Mouse (Mus musculus) brain, embryonic 14.5 days (tissue): ENCODE data around the gene Col5a3. TPM values are rescaled to one million over a fixed set of nuclear protein-coding genes. Genes with fewer than 3 reads are reported as not detected.

ENCODE experiments used
- DNase-seq: peaks from one replicate; pipeline ENCODE4 v3.0.0-alpha.2; 2011; ENCODE audit warnings: low read depth
- CTCF ChIP-seq: fragments of 200-500 bp; IDR thresholded peaks from 2 replicates; pipeline ENCODE4 v1.5.1; 2012; ENCODE audit warnings: inconsistent platforms, mild to moderate bottlenecking, moderate library complexity, borderline replicate concordance; ENCODE audit not compliant: insufficient read depth, insufficient read length; ENCODE audit errors: extremely low read depth
- POLR2A ChIP-seq: fragments of 200-500 bp; IDR thresholded peaks from 2 replicates; pipeline ENCODE4 v1.6.1; 2012; ENCODE audit warnings: mild to moderate bottlenecking, inconsistent platforms, borderline replicate concordance; ENCODE audit not compliant: poor library complexity, insufficient read depth, insufficient read length, severe bottlenecking; ENCODE audit errors: extremely low read depth
- polyA plus RNA-seq: library from polyadenylated mRNA; depleted of rRNA; stranded (reverse); fragments of >200 nt; gene quantifications from 2 replicates; pipeline ENCODE4 v1.2.3, GENCODE M21; 2012

Gene Col5a3
- polyA plus RNA-seq, 1 experiment, result 1.2 TPM

DNA sequence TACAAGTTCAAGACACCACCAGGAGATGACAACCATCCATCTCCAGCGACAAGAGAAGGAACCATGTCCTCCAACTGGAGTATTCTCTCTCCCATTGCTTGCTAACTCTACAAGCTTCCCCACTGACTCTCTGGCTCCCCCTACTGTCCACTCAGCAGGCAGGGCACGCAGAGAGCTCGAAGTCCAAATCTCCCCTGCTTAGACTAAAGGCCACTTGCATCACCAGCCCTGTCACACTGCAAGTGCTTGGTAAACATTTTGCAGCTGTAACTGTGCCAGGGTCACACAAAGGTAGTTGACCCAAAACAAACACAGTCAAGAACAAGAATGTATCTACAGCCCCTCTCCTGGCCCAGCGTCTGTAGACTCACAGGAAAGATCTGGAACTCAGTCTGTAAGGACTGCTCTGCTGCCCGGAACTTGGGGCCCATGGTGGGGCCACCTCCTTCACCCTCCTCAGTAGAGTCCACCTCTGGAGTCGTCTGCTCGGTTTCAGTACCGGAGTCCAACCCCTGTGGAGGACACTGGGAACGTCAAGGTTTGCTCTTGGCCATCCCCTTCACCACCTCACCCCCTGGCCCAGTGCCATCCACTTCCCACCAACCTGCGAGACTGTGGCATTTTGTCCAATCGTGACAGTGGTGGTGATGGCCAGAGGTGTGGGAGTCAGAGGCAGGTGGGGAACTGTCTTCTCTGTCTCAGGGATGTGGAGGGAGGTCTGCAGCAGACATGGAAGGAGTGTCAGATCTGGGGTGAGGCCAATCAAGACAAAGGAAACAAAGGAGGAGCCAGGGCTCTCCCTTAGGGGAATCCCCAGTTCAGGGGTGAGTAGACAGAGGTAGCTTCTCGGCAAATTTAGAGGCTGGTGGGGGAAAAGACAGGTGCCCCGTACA lies 10.4 kb downstream of the Col5a3 start:
- peak; percentile 43 for DNase-seq
- peak; percentile 59; the same call in 1 of the 2 replicates for TF ChIP-seq CTCF
- no peak for TF ChIP-seq POLR2A

DNA sequence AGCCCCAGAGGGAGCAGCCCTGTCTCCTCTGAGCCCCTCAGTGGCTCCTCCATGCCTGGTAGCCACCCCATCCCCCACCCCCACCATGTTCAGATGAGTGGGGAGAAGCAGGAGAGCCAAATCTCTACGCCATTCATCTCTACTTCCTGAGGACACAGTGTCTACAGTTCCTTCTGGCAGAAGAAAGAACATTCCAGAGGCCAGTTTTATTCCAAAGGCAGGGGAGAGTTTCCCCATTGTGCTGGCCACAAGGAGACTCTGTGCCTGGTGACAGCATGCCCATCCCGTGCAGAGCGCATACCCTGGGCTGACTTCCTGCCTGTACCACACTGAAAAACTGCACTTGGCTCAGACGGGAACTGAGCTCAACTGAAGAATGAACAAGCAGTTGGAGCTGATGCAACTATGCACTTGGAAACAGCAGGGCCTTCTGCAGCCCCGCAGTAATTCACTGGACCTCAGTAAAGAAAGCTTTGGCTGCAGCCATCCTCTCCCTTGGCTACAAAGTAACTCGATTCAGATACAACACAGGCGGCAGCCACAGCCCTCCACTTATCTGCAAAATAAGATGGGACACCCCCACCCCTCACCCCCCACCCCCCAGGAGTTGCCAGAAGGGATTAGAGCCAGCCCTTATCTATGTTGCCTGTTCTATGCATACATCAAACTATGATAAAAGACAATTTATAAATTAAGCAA lies 20.6 kb downstream of the Col5a3 start:
- peak; percentile 80 for DNase-seq
- no peak for TF ChIP-seq CTCF

DNA sequence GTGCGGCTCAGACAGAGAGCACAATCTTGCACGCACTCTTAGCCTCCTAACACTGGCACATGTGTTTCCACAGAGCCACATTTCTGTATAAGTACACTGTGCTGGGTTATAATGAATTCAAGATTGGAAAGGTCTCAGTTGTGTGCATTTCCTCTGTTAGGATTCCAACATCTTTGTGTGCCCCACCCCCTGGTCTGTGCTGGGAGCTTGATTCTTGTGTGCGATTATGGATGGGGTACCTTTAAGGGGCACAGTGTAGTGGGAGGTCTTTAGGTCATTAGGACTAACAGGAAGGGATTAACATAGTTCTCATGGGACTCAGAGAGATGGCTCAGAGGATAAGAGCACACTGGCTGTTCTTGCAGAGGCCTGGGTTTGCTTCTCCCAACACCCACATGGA lies 24.5 kb downstream of the Col5a3 start:
- peak; percentile 3 for DNase-seq
- no peak for TF ChIP-seq POLR2A
- no peak for TF ChIP-seq CTCF

DNA sequence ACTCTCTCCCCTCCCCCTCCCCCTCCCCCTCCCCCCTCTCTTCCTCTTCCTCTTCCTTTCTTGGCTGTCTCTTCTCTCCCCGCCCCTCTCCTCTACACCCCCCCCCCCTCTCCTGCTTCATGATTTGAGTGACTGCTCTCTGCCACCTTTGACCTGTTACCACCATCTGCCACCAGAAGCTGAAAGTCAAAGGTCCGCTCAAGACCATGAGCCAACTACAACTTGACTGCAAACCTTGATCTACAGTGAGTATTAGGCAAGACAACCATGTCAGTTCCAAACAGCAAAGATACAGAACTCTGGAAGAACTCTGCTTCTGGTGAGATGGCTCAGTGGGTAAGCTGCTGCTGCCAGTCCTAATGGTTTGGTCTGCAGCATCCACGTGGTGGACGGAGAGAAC lies 25.2 kb downstream of the Col5a3 start:
- no peak for DNase-seq

DNA sequence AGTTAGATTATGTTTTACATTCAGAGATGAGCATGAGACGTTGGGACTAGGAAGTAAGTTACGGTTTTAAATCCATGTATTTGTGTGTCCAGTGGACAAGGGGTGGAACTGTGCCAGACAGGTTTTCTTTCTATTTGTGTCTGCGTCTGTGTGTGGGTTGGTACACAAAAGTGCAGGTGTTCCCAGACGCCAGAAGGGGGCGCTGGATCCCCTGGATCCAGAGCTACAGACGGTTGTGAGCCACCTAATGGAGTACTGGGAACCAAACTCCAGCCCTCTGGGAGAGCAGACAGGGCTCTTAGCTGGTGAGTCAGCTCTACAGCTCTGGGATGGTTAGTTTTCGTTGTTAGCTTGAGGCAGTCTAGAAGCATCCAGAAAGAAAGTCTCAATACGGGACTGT lies 26.9 kb downstream of the Col5a3 start:
- no peak for TF ChIP-seq POLR2A
- TF ChIP-seq CTCF, result no peak
- no peak for DNase-seq

More for the DNA sequence above, 25.2 kb downstream of the Col5a3 start:
- TF ChIP-seq POLR2A, result no peak
- no peak for TF ChIP-seq CTCF

DNA sequence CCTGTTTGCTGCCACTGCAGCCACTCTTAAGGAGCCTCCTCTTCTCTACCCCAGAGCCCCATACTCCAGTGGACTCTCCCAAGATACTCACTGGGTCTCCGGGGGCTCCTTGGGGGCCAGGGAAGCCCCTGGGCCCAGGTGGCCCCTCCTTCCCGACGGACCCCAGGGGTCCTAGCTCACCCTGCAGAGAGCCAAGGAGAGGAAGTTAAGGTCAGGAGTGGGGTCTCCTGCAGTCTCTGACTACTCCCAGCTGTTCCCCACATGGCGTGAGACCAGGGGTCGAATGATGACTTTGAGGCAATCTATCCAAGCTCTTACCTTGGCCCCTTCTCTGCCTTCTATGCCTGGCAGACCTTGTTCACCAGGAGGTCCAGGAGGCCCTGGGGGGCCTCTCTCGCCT lies 29.8 kb downstream of the Col5a3 start:
- TF ChIP-seq CTCF (no peak), POLR2A (no peak)
- DNase-seq, result no peak

DNA sequence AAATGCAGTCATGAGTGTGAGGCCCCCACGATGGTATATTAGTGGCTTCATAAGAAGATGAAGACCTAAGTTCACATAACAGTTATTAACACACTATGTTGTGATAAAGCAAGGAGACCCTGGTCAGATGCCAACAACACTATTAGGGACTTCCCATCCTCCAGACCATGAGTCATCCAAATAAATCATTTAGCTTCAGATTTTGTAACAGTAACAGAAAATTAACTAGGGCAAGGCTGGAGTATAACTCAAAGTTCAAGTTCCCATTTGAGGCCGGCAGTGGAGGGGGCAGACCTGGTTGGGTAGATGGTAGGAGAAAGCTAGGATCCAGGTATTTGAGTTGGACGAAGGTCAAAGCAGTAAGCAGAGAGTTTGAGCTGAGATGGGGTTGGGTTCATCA lies 33.6 kb downstream of the Col5a3 start:
- DNase-seq, result no peak
- TF ChIP-seq POLR2A, result no peak
- TF ChIP-seq CTCF, result no peak

DNA sequence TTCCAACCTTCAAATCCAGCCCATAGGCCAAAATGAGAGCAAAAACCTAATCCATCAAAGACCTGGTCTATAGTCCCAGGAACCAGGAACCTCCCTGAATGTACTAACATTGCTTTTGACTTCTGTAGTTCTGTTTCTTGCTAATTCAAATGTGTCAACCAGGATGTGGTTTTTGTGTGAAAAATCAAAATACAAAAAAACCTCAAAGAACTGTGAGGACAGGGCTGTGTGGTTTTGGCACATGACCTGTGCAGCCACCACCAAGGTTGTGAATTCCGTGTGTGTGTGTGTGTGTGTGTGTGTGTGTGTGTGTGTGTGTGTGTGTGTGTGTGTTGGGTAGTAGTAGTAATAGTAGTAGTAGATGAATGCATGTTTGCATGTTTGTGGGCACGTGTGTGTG lies 49.6 kb downstream of the Col5a3 start:
- TF ChIP-seq POLR2A (no peak), CTCF (no peak)

DNA sequence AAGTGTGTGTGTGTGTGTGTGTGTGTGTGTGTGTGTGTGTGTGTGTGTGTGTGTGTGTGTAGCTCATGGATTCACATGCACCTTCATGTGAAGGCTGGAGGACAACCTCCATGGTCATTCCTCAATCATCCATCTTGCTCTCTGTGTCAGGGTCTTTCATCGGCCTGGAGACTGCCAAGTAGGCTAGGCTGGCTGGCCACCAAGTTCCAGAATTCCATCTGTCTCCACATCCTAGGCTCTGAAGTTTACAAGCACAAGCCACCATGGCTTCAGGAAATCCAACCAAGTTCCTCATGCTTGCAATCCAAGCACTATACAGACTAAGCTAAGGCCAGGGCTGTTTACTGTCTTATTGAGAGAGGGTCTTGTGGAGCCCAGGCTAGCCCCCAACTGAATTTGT lies 51.8 kb downstream of the Col5a3 start:
- DNase-seq, result peak; percentile 45
- no peak for TF ChIP-seq POLR2A
- no peak for TF ChIP-seq CTCF

More for the DNA sequence above, 49.6 kb downstream of the Col5a3 start:
- DNase-seq, result no peak

DNA sequence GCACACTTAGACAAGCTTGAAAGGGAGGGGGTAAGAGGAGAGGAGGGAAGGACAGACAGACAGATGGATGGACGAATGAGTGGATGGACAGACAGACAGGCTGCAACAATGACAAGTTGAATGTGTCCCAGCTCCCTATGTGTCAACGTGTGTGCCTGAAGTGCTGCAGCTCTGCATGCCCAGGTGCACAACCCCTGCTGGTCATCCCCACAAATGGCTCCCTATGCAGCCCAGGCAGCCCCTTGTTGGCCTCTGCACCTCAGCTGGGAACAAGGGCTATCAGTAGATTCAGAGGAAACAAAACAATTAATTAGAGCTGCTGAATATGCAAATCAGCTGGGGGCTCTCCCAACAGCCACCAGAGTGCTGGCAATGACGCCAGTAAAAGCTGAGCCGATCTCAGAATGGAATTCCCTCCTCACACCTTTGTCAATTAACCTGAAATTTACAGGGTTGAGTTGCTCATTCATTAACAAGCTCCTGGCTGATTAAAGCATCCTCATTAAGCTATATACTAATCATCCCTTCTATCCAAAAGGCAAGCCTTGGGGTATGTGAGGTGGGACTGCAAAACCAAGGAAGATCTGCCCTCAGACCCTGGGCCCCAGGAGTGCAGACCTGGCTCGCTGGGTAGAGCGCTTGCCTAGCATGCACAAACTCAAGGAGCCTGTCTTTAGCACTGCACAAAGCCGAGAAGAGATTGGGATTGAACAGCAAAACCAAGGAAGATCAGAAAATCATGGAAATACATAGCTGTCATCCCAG lies 52.5 kb downstream of the Col5a3 start:
- no peak for TF ChIP-seq POLR2A
- TF ChIP-seq CTCF, result no peak
- DNase-seq, result peak; percentile 79

DNA sequence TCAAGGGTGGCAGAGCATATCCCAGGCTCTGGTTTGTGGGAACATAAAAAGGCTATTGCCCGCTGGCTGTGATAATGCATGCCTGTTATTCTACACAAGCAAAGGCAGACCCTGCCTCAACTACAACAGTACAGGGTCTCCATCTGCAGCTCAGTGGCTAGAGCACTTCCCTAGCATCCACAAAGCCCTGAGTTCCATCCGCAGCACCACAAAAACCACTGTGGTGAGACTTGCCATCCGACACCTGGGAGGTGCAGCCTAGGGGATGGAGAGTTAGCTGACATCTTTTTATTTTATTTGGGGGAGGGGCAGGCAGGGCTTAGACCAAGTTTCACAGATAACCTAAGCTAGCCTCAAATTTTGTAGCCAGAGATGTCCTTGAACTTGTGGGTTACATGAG lies 53.5 kb downstream of the Col5a3 start:
- no peak for DNase-seq
- TF ChIP-seq CTCF, result no peak
- TF ChIP-seq POLR2A, result no peak
